Mouse (Mus musculus) CH12.LX (cell line): Measurements from ENCODE around the gene Sh3d21.

Experiments used
- BHLHE40 ChIP-seq: IDR thresholded peaks from 2 replicates; pipeline ENCODE4 v1.6.1; 2011; ENCODE audit warnings: mild to moderate bottlenecking, low read depth, low read length, improper control_type of control experiment
- CTCF ChIP-seq, 2 experiments: IDR thresholded peaks in 1 of 2; conservative IDR thresholded peaks in 1 of 2; 2 replicates each; pipeline ENCODE4 v1.5.1; 2011 to 2012; ENCODE audit warnings: low read depth in 2 of 2, low read length in 2 of 2, improper control_type of control experiment in 1 of 2, inconsistent platforms in 1 of 2, mild to moderate bottlenecking in 1 of 2, moderate library complexity in 1 of 2
- POLR2A ChIP-seq: IDR thresholded peaks from 2 replicates; pipeline ENCODE4 v1.6.1; 2011; ENCODE audit warnings: low read depth, mild to moderate bottlenecking, improper control_type of control experiment, low read length
- TBP ChIP-seq: conservative IDR thresholded peaks from 2 replicates; pipeline ENCODE4 v1.6.1; 2011; ENCODE audit warnings: low read depth, low read length, improper control_type of control experiment
- USF1 ChIP-seq: IDR thresholded peaks from 2 replicates; pipeline ENCODE4 v1.6.1; 2014; ENCODE audit warnings: low read depth, mild to moderate bottlenecking, inconsistent platforms, low read length, improper control_type of control experiment

DNA sequence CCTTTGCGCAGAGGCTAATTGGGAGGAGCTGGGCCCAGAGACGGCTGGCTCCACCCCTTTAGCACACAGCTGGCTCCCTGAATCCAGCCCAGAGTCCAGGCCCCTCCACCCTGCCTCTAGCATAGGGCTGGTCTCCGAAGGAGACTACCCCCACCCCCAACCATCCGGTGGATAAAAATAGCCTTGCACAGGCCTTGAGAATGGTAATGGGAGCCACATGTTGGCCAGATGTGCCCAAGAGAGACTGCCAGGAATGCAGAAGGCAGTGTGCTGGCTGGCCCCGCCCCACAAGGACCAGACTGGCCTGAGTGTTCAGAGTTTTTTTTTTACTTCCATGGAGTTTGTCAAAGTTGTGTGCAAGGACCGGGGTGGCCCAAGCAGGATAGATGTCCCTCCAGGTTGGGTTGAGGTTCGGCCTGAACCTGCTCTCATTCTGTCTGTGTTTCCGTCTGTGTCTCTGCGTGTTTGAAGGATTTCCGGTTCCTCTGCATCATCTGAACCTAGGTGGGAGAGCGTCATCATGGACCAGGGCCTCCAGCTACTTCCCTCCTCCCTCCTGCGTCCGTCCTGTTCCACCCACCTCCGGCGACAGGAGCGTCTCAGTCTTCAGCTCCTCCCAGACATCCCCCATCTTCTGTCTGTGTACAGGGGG, 12.9 kb downstream of the Sh3d21 start:
- no peak for TF ChIP-seq BHLHE40
- no peak for TF ChIP-seq POLR2A
- no peak for TF ChIP-seq CTCF (conservative IDR thresholded peaks at IDR 0.05 in 1 of 2, IDR thresholded peaks at IDR 0.05 in 1 of 2; ENCODE audit: low read depth in 2 of 2, low read length in 2 of 2)
- no peak for TF ChIP-seq USF1
- TF ChIP-seq TBP: no peak
